Mouse (Mus musculus) pancreas, adult 10 weeks (tissue): Measurements from ENCODE around the gene Stx17. TPM values are rescaled to one million over a fixed set of nuclear protein-coding genes. Genes with fewer than 3 reads are reported as not detected.

ENCODE experiments used
- polyA plus RNA-seq: library from polyadenylated mRNA; stranded (reverse); fragments of 350-450 nt; fragmentation: Illumina TruSeq; extraction: RNeasy Lipid Tissue Mini Kit (QIAGEN cat#74804); gene quantifications from one replicate; pipeline ENCODE4 v1.2.3, GENCODE M21; 2015; ENCODE audit warnings: low read depth, low replicate concordance; ENCODE audit not compliant: insufficient read depth

Gene Stx17
- 3.2 TPM for polyA plus RNA-seq

DNA sequence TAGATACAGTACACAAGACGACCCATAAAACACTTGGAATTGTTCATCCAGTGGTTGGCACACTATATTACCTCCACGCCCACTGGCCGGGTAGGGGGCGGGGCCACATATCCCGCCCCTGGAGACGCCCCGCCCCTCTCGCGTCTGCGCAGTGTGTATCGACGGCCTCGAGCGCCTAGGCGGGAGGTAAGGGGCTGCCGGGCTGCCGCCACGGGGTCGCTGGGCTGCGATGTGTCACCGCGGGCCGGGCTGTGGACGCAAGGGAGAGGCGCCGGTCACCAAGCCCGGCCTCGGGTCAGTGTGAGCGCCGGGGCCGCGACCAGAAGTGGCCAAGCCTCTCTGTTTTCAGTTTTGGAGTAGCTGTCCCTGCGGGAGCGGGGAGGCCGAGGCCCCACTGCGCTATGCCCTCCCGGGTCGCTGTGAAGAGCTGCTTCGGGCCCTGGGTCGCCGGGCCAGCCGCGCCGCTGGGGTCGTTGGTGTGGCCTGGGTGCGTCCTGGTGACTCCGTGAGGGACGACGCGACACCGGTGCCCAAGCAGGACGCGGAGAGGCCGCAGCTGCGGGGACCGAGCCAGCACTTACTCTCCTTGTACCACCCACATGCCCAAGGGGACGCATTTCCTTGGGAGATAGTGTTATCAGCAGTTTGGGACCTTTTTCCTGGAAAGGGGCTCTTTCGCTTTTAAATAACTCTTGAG is at the start of gene Stx17:
Gene Stx17 (plus strand): TSS at position 143 of the 697 bp plus-strand sequence.

Other genes starting within 250 kb of the Stx17 start
- gene Nr4a3, start 79.8 kb upstream of the Stx17 start, polyA plus RNA-seq, result 0.46 TPM
- gene Erp44, start 154.6 kb downstream of the Stx17 start, polyA plus RNA-seq, result 21.7 TPM
- 2.0 TPM for gene Invs, start 154.8 kb downstream of the Stx17 start, polyA plus RNA-seq